Mouse (Mus musculus) erythroblast, embryonic 14.5 days (primary cell): ENCODE measurements around the gene Mtus2. TPM values are rescaled to one million over a fixed set of nuclear protein-coding genes. Genes with fewer than 3 reads are reported as not detected.
"Not testable (repeated sequence)": the region's sequence is repeated elsewhere in the genome, so short reads cannot be mapped to it uniquely, and the experiment has no call there.

Experiments
- H3K27me3 ChIP-seq: 2 replicates; pipeline ENCODE4 v1.6.1; 2012; ENCODE audit warnings: inconsistent platforms; ENCODE audit not compliant: control insufficient read depth
- H3K36me3 ChIP-seq: 2 replicates; pipeline ENCODE4 v1.6.1; 2012; ENCODE audit warnings: mild to moderate bottlenecking, inconsistent platforms; ENCODE audit not compliant: control insufficient read depth
- H3K4me1 ChIP-seq: 2 replicates; pipeline ENCODE4 v1.6.1; 2012; ENCODE audit warnings: inconsistent platforms; ENCODE audit not compliant: control insufficient read depth
- H3K4me3 ChIP-seq: replicated peaks from 2 replicates; pipeline ENCODE3; 2012; ENCODE audit warnings: moderate library complexity, mild to moderate bottlenecking, inconsistent platforms
- H3K9me3 ChIP-seq: 2 replicates; pipeline ENCODE4 v1.6.1; 2012; ENCODE audit warnings: low read length, inconsistent platforms, mixed read lengths; ENCODE audit not compliant: control insufficient read depth
- GATA1 ChIP-seq: IDR thresholded peaks from 2 replicates; pipeline ENCODE4 v1.6.1; 2012; ENCODE audit warnings: low read length, inconsistent platforms, mixed read lengths
- TAL1 ChIP-seq: IDR thresholded peaks from 3 replicates; pipeline ENCODE4 v1.6.1; 2012; ENCODE audit warnings: low read length, inconsistent platforms, mixed read lengths
- polyA plus RNA-seq: library from polyadenylated mRNA; stranded (reverse); fragments of >175 nt; gene quantifications from 2 replicates; pipeline ENCODE4 v1.2.3, GENCODE M21; 2012

The Mtus2 gene
- polyA plus RNA-seq, 1 experiment: not detected

DNA sequence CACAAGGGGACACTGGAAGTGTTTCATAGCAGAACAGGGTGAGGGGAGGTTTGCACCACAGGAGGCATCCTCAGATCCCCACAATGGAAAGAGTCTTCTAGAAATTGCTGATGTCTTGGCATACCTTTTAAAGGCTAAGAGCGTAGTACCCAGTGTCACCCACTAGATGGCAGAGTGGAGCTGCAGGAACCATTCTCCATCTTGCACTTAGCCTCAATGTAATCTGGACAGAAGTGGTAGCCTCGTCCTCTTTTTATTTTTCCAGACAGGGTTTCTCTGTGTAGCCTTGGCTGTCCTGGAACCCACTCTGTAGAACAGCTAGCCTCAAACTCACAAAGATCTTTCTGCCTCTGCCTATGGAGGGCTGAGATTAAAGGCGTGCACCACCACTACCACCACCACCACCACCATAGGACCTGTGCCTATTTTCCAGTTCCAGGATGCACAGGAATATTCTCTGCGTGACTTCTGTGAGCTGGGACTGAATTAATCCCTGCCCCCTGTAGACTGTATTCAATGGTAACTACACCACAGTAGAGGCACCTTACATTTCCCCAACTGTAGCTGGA, 368.3 kb downstream of the Mtus2 start:
- Histone ChIP-seq H3K27me3 (no peaks in the 10 kb centered on the region), H3K36me3 (peaks cover 13% of the 10 kb centered on the region), H3K4me3 (no peak overlapping the region), H3K9me3 (0 out of 2 replicates have a peak, but pooled peaks cover 4% of the 10 kb centered on the region), H3K4me1 (no peaks in the 10 kb centered on the region)
- no peak for TF ChIP-seq GATA1

DNA sequence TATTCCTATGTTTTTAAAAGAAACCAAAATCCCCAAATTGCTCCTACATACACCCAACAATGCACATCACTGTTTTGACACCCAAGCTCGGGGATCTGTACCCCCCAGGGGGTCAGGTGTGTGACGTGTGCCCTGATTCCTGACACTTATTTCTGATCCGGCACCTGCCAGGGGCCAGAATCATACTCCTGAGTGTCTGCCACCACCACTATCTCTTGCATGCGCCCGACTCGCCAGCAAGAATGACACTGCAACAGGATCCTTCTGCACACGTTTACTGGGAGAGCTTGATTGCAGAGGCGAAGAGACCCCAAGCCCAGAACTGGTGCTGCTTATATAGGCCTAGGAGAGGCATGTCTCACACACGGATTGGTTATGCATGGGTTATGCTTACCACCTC, 369.2 kb downstream of the Mtus2 start:
- H3K4me1 ChIP-seq, H3K4me3 ChIP-seq, H3K9me3 ChIP-seq, H3K27me3 ChIP-seq: not testable (repeated sequence)
- peaks cover 21% of the 10 kb centered on the region for H3K36me3 ChIP-seq

GRCm38 (mm10) chr5:148328982-148329381, 371.9 kb downstream of the Mtus2 start:
- H3K27me3 ChIP-seq: no peaks in the 10 kb centered on the region
- no peak overlapping the region for H3K4me3 ChIP-seq
- peaks cover 48% of the 10 kb centered on the region for H3K36me3 ChIP-seq
- TF ChIP-seq GATA1 (no peak), TAL1 (no peak)
- 0 out of 2 replicates have a peak, but pooled peaks cover 4% of the 10 kb centered on the region for H3K9me3 ChIP-seq
- peaks cover 11% of the 10 kb centered on the region for H3K4me1 ChIP-seq

GRCm38 (mm10) chr5:148331229-148331776, 374.2 kb downstream of the Mtus2 start:
- H3K4me1 ChIP-seq: peaks cover 11% of the 10 kb centered on the region
- H3K9me3 ChIP-seq: 0 out of 2 replicates have a peak, but pooled peaks cover 4% of the 10 kb centered on the region
- H3K36me3 ChIP-seq: peaks cover 66% of the 10 kb centered on the region
- no peaks in the 10 kb centered on the region for H3K27me3 ChIP-seq
- H3K4me3 ChIP-seq: no peak overlapping the region
- TF ChIP-seq GATA1 (no peak), TAL1 (no peak)

DNA sequence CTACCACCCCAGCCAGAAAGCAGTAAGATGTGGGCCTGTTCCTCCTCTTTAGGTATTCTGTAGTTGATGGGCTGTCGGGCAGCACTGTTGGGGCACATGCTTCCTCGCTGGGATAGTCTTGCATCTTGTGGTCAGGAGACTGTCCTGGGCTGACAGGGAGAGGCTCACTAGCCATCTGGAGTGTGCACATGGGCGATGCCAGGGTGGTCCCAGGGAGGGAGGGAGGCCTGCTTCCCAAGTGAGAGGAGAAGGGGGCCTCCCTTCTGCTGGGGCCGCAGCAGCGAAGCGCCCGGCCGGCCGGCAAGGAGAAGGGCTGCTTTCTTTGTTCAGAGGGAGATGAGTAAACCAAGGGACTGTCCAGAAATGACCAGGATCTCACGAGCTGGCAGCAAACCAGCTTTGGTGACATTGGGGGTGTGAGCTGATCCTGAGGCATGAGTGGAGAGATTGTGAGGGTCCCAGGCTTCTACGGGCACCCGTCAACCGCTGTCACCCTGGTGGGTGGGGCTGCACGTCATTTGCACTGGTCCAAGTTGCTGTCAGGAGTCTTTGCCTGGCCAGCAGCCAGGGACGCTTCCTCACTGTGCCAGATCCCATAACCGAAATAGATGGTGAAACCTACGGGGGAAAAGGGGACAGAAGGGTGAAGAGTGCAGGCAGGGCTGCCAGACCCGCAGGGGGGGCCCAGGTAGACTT, 375.0 kb downstream of the Mtus2 start:
- H3K4me1 ChIP-seq: peaks cover 11% of the 10 kb centered on the region
- no peaks in the 10 kb centered on the region for H3K27me3 ChIP-seq
- TF ChIP-seq GATA1: no peak
- no peak overlapping the region for H3K4me3 ChIP-seq
- H3K9me3 ChIP-seq: no peaks in the 10 kb centered on the region
- H3K36me3 ChIP-seq: peaks cover 74% of the 10 kb centered on the region

DNA sequence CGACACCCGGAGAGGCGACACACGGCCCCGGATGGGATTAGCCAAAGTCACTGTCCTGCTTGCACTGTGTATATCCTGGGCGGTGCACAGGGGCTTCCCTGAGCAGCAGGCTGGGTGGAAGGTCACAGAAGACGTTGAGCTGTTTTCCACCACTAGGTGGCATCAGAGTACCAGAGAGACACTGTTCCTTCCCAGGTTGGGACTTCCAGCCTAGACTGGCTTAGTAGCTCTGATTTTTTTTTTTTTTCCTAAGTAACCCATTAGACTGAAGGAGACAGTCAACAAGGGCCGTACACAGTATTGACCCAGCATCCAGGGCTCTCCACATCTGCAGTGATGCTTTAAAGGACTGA, 375.5 kb downstream of the Mtus2 start:
- H3K4me1 ChIP-seq: peaks cover 11% of the 10 kb centered on the region
- no peaks in the 10 kb centered on the region for H3K27me3 ChIP-seq
- peaks cover 78% of the 10 kb centered on the region for H3K36me3 ChIP-seq
- H3K9me3 ChIP-seq: no peaks in the 10 kb centered on the region
- TF ChIP-seq GATA1 (no peak), TAL1 (no peak)
- H3K4me3 ChIP-seq: no peak overlapping the region

GRCm38 (mm10) chr5:148339126-148339525, 382.0 kb downstream of the Mtus2 start:
- Histone ChIP-seq H3K4me1 (no peaks in the 10 kb centered on the region), H3K36me3 (peaks cover 93% of the 10 kb centered on the region), H3K27me3 (no peaks in the 10 kb centered on the region), H3K9me3 (no peaks in the 10 kb centered on the region), H3K4me3 (no peak overlapping the region)
- TF ChIP-seq TAL1 (no peak), GATA1 (no peak)

DNA sequence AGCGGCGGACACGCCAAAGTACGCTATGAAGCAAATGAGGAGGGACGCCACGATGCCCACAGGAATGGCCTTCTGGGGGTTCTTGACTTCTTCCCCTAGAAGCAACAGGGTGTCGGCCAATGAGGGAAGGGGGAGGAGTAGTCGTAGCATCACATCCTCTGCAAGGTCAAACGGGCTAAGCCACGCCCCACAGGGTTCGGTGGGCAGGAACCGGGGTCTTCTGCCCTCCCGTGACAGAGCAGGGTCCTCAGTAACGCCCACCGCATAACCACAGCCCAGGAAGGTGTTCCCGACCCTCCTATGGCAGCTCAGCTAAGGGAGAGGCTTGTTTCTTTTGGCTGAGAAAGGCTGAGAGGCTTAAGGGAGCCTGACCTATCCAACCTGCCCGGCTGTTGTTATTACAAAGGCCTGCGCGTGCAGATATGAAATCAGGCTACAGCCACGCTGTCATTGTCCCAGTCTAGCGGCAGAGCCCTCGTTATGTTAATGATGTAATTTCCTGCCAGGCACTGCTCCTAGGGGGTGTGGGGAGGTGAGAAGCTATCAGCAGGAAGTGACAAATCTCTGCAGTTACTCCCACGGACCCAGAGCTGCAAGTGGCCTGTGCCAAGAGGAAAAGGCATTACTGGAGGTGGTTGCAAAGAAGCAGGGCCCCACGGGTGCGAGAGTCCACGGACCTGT, 385.1 kb downstream of the Mtus2 start:
- peaks cover 97% of the 10 kb centered on the region for H3K36me3 ChIP-seq

DNA sequence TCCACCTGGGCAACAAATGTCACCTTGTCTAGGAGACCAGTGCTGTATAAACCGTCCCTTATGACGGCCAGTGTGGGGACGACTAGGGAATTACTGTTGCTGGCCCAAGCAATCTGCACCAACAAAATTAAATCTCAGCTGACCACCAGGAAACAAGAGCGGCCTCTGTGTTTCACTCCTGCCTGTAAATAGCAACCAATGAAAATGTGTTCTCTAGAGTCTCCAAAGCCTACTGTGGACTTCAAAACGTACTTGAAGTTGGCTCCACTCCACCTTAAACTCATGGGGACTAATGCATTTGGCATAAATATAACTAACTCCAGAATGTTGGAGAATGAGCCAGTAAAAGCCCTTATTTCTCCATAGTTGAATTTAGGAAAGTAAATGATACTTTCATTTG, 387.3 kb downstream of the Mtus2 start:
- no peaks in the 10 kb centered on the region for H3K27me3 ChIP-seq
- H3K4me1 ChIP-seq: no peaks in the 10 kb centered on the region
- no peak overlapping the region for H3K4me3 ChIP-seq
- peaks cover 97% of the 10 kb centered on the region for H3K36me3 ChIP-seq
- no peak for TF ChIP-seq GATA1
- H3K9me3 ChIP-seq: no peaks in the 10 kb centered on the region

More for the DNA sequence above, 385.1 kb downstream of the Mtus2 start:
- H3K4me1 ChIP-seq: no peaks in the 10 kb centered on the region
- H3K27me3 ChIP-seq: no peaks in the 10 kb centered on the region
- no peaks in the 10 kb centered on the region for H3K9me3 ChIP-seq
- TF ChIP-seq GATA1 (no peak), TAL1 (no peak)
- no peak overlapping the region for H3K4me3 ChIP-seq
